Mouse (Mus musculus) bone marrow, adult 2 months (tissue): ENCODE measurements around the gene Spg7.

Source experiments
- CTCF ChIP-seq: fragments of 200-500 bp; IDR thresholded peaks from 2 replicates; pipeline ENCODE4 v1.5.1; 2011; ENCODE audit warnings: low read length, control low read depth; ENCODE audit not compliant: control insufficient read depth, insufficient read depth
- POLR2A ChIP-seq: fragments of 200-500 bp; IDR thresholded peaks from 2 replicates; pipeline ENCODE4 v1.6.1; 2011; ENCODE audit warnings: low read depth, mild to moderate bottlenecking, control low read depth, low read length, borderline replicate concordance; ENCODE audit not compliant: control insufficient read depth

DNA sequence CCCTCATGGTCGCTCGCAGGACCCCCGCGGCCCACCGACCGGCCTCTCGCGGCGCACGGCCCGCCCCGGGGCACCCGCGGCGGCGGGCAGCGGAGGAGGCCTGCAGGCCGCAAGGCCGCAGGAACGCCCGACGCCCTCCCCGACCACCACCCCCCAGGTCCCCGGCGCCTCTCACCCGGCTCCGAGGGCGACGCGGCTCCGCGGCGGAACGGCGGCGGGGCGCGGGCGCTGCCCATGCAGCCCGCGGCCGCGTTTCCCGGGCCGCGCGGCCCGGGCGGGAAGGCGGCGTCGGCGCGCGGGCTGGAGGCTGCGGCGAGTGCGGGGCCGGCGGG, 21.0 kb upstream of the Spg7 start:
- TF ChIP-seq CTCF (no peak), POLR2A (no peak)
